Mouse (Mus musculus) bone marrow macrophage, adult 2 months (primary cell): ENCODE results near the gene Kcna3.

ENCODE experiments used
- CTCF ChIP-seq: IDR thresholded peaks from 2 replicates; pipeline ENCODE4 v1.5.1; 2012; ENCODE audit warnings: low read depth, mild to moderate bottlenecking, low read length, moderate library complexity
- POLR2A ChIP-seq: IDR thresholded peaks from 2 replicates; pipeline ENCODE4 v1.6.1; 2012; ENCODE audit warnings: mild to moderate bottlenecking, low read depth, low read length, borderline replicate concordance

DNA sequence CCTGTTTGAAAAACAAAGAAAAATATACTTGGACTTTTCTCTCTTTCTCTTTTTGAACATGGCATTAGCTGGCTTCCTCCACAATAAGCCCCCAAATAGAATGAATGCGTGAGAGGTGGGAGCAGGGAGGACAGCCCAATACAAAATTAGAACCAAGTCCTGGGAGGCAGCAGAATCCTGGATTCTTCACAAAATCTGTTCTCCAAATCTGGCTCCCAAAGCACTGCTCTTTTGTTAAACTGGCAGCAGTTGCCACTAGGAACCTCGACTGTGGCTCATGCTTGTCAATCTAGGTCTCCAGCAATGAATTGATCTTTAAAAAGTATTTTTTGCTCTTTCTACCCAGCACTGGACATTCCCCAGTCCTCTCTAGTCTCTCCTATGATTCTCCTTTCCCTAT lies 17.7 kb upstream of the Kcna3 start:
- TF ChIP-seq POLR2A (no peak), CTCF (no peak)
